Mouse (Mus musculus): Measurements from ENCODE around the gene Tfe3. TPM values are rescaled to one million over a fixed set of nuclear protein-coding genes. Genes with fewer than 3 reads are reported as not detected.

Gene Tfe3
- polyA plus RNA-seq, 1 experiment from 2014 or later, result 27.9 TPM

DNA sequence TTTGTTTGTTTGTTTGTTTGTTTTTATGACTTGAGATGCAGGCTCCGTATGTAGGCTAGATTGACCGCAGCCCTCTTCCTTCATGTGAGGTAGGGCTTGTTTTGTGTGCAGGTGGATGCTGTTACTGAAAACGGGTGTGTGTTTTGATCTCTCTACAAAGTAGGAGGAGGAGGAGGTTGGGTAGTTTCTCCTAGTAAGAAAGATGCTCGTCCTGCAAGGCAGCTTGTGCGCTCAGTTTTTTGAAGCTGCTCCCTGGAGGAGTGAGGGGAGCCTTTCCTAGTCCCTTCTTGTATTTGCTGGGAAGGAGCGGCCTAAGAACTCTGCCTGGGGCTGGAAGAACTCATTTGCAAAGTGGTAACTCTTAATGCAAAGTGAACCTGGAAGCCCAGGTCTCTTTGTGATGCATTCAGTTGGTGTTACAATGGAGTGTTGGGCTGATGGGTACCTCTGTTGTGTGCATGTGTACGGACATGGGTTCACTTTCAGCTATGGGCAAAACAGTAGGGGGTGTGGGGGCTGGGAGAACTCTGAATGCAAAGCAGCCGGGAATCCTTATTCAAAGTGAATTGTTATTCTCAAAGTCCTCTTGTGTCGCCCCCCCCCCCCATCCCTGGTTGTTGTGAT, 2.4 kb downstream of the Tfe3 start:
- H3K27ac ChIP-seq (replicated peaks), result peak overlapping the region; percentile 28; the same call in 1 of the 2 replicates
- H3K27me3 ChIP-seq (ENCODE audit: low read depth, poor library complexity, severe bottlenecking), result no peaks in the 10 kb centered on the region
- H3K4me1 ChIP-seq, result peaks cover 28% of the 10 kb centered on the region
- 13% methylated on average over 9 of the region's 9 CpGs for WGBS
- peaks cover 22% of the 10 kb centered on the region for H3K9me3 ChIP-seq (replicated peaks)
- no peak for DNase-seq (ENCODE audit: low spot score)
- peak overlapping the region; percentile 75 for H3K4me3 ChIP-seq
- H3K36me3 ChIP-seq, result peaks cover 39% of the 10 kb centered on the region

DNA sequence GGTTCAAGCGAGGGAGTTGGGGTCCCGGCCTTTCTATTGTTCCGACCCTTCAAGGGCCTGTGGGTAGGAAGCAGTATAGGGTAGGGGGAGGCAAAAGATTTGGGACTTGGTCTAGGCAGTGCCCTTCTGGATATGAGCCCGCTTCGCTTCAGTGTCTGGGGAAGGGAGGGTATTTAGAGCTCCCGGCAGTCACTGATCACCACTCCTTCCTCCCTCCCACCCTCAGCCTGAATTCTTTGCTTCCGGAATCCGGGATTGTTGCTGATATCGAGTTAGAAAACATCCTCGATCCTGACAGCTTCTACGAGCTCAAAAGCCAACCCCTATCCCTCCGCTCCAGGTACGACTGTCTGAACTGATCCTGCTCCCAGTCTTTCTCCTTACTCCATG, 2.9 kb downstream of the Tfe3 start:
- peaks cover 22% of the 10 kb centered on the region for H3K9me3 ChIP-seq (replicated peaks)
- no peaks in the 10 kb centered on the region for H3K27me3 ChIP-seq (ENCODE audit: low read depth, poor library complexity, severe bottlenecking)
- H3K27ac ChIP-seq (replicated peaks), result peak overlapping the region; percentile 28; the same call in 1 of the 2 replicates
- H3K4me1 ChIP-seq, result peaks cover 28% of the 10 kb centered on the region
- H3K36me3 ChIP-seq, result peaks cover 44% of the 10 kb centered on the region
- 28% methylated on average over 11 of the region's 13 CpGs for WGBS
- H3K4me3 ChIP-seq, result peak overlapping the region; percentile 75
- no peak for DNase-seq (ENCODE audit: low spot score)

DNA sequence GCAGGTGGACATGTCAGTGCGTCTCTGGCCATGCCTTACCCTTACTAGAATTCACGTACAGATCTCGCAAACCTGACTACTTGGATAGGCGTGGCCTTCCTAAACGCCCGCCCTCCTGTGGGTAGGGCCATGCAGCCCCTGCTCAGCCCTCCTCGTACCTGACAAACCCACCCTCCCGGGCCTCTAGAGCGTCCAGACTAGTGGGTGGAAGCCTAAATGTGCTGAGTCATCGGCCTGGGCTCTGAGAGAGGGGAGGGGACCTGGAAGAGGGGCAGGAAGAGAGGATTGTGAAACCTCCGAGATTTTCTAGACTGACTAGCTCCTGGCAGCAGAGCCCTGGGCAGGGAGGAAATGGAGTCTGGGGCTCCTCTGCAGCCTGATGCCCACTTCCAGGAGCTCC, 3.4 kb downstream of the Tfe3 start:
- peak; percentile 19 for DNase-seq (ENCODE audit: low spot score)
- Histone ChIP-seq H3K9me3 (replicated peaks) (peaks cover 22% of the 10 kb centered on the region), H3K4me1 (peaks cover 28% of the 10 kb centered on the region), H3K27ac (replicated peaks) (peak overlapping the region; percentile 28; the same call in 1 of the 2 replicates), H3K4me3 (peak overlapping the region; percentile 75), H3K36me3 (peaks cover 49% of the 10 kb centered on the region), H3K27me3 (ENCODE audit: low read depth, poor library complexity, severe bottlenecking) (no peaks in the 10 kb centered on the region)
- 22% methylated on average over 11 of the region's 11 CpGs for WGBS

DNA sequence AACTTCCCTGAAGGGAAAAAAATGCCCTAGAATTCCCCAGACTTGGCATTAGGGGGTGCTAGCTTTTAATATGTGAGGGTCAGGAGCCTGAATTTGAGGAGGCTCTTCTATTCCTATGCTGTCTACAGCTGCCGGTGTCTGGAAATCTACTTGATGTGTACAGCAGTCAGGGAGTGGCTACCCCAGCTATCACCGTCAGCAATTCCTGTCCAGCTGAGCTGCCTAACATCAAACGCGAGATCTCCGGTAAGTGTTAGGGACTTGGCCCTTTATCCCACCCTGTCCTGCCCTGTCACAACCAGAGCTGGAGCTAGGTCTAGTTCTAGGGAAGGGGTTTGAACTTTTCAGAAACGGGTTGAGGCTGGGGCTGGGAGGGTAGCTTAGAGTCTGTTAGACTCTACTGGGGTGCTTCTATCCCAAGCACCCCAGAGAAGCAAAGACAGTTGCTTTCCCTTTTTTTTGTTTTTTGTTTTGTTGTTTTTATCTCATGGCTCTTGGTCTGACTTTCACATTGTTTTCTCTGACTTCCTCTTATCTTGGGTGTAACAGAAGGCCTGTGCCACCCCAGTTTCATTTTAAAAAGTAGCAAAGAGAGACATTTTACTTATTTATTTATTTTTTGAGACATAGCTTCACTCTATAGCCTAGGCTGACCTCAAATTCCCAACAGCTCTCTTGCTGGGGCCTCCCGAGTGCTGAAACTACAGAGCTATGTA, 7.1 kb downstream of the Tfe3 start:
- WGBS, result 88% methylated on average over 7 of the region's 7 CpGs

DNA sequence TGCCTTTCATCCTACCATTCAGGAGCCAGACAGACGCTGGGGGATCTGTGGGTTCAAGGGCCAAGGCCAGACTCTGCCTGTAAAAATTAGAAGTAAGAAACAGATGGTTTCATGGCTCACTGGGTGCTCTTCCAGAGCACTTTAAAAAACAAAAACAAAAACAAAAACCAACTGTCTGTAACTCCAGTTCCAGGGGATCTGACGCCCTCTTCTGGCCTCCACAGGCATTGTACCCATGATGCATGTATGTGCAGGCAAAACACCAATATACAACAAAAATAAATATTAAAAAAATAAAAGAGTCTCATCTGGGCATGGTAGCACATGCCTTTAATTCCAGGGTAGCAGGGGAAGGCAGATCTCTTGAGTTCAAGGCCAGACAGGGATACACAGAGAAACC, 10.4 kb downstream of the Tfe3 start:
- Histone ChIP-seq H3K27ac (replicated peaks) (no peak overlapping the region), H3K27me3 (ENCODE audit: low read depth, poor library complexity, severe bottlenecking) (no peaks in the 10 kb centered on the region), H3K9me3 (replicated peaks) (peaks cover 6% of the 10 kb centered on the region; the same call in 1 of the 2 replicates), H3K4me3 (no peak overlapping the region), H3K4me1 (no peaks in the 10 kb centered on the region), H3K36me3 (peaks cover 63% of the 10 kb centered on the region)
- 55% methylated on average over 2 of the region's 2 CpGs for WGBS
- no peak for DNase-seq (ENCODE audit: low spot score)

More for the DNA sequence above, 7.1 kb downstream of the Tfe3 start:
- H3K9me3 ChIP-seq (replicated peaks), result peaks cover 15% of the 10 kb centered on the region
- no peak overlapping the region for H3K4me3 ChIP-seq
- no peaks in the 10 kb centered on the region for H3K27me3 ChIP-seq (ENCODE audit: low read depth, poor library complexity, severe bottlenecking)
- H3K36me3 ChIP-seq, result peaks cover 80% of the 10 kb centered on the region
- H3K4me1 ChIP-seq, result peaks cover 16% of the 10 kb centered on the region
- no peak for DNase-seq (ENCODE audit: low spot score)
- no peak overlapping the region for H3K27ac ChIP-seq (replicated peaks)

DNA sequence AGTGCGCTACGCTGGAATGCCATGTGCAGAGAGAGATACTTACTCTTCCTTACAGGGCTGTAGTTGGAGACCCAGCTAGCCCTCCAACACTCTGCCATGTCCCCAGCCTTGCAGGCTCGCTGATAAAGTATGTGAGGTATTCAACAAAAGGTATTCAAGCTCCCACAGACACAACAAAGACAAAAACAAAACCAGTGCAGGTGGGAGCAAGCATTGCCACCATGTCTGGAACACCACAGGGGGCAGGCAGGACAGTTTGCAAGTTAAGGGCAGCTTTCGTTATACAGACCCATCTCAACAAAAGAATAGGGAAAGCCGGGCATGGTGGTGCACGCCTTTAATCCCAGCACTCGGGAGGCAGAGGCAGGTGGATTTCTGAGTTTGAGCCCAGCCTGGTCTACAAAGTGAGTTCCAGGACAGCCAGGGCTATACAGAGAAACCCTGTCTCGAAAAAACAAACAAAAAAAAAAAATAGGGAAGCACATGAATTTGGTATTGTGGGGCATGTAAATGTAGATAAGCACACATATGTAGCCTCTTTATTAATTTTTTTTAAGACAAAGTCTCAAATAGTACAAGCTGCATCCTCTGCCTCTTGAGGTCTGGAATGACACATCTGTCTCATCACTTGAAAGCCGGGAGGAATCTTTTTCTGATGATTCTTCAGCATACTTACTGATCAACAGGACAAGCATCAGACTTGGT, 13.3 kb downstream of the Tfe3 start:
- WGBS, result 80% methylated on average over 9 of the region's 9 CpGs
- H3K4me3 ChIP-seq, result no peak overlapping the region
- no peak overlapping the region for H3K27ac ChIP-seq (replicated peaks)
- no peaks in the 10 kb centered on the region for H3K4me1 ChIP-seq
- no peak for DNase-seq (ENCODE audit: low spot score)
- peaks cover 6% of the 10 kb centered on the region; the same call in 1 of the 2 replicates for H3K9me3 ChIP-seq (replicated peaks)
- H3K36me3 ChIP-seq, result peaks cover 34% of the 10 kb centered on the region
- H3K27me3 ChIP-seq (ENCODE audit: low read depth, poor library complexity, severe bottlenecking), result no peaks in the 10 kb centered on the region

DNA sequence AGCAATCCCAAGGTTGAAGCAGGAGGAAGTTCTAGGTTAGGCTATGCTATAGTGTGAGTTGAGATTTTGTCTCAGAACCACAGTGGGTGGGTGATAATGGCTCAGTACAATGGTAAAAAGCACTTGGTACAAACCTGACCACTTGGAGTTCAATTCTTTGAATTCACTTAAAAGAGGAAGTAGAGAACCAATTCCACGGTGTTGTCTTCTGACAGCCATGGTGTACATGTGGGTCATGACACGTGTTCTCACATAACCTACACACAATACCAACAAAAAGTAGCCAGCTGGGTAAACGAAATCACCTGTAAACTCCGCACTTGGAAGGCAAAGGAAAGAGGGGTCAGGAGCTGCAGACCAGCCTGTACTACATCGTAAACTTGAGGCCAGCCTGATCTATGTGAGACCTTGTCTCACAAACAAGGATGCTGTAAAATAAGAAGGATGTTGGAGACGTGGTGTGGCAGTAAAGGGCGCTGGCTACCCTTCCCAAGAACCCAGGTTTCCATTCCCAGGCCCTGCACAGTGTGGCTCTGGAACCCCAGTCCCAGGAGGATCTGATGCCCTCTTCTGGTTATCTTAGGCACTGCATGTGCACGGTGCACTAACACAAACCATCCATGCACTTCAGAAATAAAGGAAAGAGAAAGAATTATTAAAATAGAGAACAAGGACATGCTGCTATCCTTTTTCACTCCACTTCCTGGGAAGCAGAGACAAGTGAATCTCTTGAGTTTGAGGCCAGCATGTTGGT, 14.1 kb downstream of the Tfe3 start:
- H3K27me3 ChIP-seq (ENCODE audit: low read depth, poor library complexity, severe bottlenecking), result no peaks in the 10 kb centered on the region
- WGBS, result 47% methylated on average over 8 of the region's 8 CpGs
- peak; percentile 51 for DNase-seq (ENCODE audit: low spot score)
- peaks cover 6% of the 10 kb centered on the region; the same call in 1 of the 2 replicates for H3K9me3 ChIP-seq (replicated peaks)
- no peaks in the 10 kb centered on the region for H3K4me1 ChIP-seq
- no peak overlapping the region for H3K27ac ChIP-seq (replicated peaks)
- H3K36me3 ChIP-seq, result peaks cover 25% of the 10 kb centered on the region
- no peak overlapping the region for H3K4me3 ChIP-seq

DNA sequence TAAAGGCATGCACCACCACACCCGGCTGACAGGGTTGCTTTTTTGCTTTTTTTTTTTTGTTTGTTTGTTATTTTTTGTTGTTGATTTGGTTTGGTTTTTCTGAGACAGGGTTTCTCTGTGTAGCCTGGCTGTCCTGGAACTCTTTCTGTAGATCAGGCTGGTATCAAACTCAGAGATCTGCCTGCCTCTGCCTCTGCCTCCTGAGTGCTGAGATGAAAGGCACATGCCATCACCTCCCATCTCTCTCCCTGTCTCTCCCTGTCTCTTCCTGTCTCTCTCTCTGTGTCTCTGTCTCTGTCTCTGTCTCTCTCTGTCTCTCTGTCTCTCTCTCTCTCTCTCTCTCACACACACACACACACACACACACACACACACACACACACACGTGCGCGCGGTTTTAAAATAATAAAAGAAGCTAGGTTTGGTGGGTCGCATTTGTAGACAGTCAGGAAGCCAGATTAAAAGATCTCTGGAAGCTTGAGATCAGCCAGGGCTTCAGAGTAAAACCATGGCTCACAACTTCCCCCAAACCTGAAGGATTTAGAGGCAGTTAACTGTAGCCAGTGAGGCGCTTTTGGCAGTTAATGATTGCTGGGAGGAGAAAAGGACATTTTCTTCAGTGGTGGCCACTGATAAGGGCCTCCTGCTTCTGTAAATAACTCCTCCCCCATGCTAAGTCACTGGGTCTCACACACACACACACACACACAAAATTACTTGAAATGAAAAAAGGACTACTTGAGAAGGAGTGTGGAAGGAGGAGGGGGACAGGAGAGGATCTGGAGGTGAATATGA, 16.3 kb downstream of the Tfe3 start:
- no peak for DNase-seq (ENCODE audit: low spot score)
- Histone ChIP-seq H3K36me3 (peaks cover 10% of the 10 kb centered on the region), H3K27me3 (ENCODE audit: low read depth, poor library complexity, severe bottlenecking) (no peaks in the 10 kb centered on the region), H3K9me3 (replicated peaks) (0 out of 2 replicates have a peak, but pooled peaks cover 5% of the 10 kb centered on the region), H3K4me1 (no peaks in the 10 kb centered on the region), H3K4me3 (no peak overlapping the region), H3K27ac (replicated peaks) (no peak overlapping the region)
- 69% methylated on average over 7 of the region's 7 CpGs for WGBS

DNA sequence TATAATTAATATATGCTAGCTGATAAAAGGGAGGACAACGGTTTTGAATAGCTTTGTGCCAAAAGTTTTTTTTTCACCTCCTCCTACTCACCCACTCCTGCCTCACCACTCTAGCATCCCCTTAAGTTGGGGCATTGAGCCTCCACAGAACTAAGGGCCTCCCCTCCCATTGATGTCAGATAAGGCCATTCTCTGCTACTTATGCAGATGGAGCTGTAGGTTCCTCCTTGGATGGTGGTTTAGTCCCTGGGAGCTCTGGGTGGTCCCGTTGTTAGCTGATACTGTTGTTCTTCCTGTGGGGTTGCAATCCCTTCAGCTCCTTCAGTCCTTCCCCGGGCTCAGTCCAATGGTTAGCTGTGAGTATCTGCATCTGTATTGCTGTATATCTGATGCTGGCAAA, 16.9 kb downstream of the Tfe3 start:
- no peaks in the 10 kb centered on the region for H3K27me3 ChIP-seq (ENCODE audit: low read depth, poor library complexity, severe bottlenecking)
- WGBS, result 21% methylated on average over 3 of the region's 3 CpGs
- no peak for DNase-seq (ENCODE audit: low spot score)

DNA sequence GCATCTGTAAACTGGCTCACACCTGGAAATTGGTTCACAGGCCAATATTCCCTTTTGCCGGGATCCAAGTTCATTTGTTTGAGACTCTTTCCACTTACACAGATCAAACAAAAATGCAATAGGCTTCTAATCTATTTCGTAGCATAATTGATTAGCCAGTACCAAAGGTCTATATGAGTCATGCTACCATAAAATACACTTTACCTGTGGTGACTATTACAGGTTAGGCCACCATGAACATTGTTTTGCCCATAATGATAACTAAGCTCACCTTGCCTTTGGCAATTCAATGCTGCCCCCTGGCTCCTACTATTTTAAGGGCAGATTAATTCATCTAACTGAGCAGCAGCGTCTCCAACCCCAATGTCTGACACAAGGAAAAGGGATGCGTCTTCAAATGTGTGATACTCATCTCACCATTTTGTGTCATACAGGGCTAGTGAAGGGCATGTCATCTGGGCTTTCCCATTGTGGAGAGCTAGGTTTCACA, 20.3 kb downstream of the Tfe3 start:
- 80% methylated on average over 4 of the region's 4 CpGs for WGBS
- no peaks in the 10 kb centered on the region for H3K36me3 ChIP-seq
- H3K4me3 ChIP-seq, result no peak overlapping the region
- no peaks in the 10 kb centered on the region for H3K27me3 ChIP-seq (ENCODE audit: low read depth, poor library complexity, severe bottlenecking)
- H3K27ac ChIP-seq (replicated peaks), result no peak overlapping the region
- no peaks in the 10 kb centered on the region for H3K4me1 ChIP-seq
- no peak for DNase-seq (ENCODE audit: low spot score)
- H3K9me3 ChIP-seq (replicated peaks), result no peaks in the 10 kb centered on the region

More for the DNA sequence above, 16.9 kb downstream of the Tfe3 start:
- H3K4me1 ChIP-seq, result no peaks in the 10 kb centered on the region
- no peak overlapping the region for H3K4me3 ChIP-seq
- 0 out of 2 replicates have a peak, but pooled peaks cover 3% of the 10 kb centered on the region for H3K9me3 ChIP-seq (replicated peaks)
- no peak overlapping the region for H3K27ac ChIP-seq (replicated peaks)
- H3K36me3 ChIP-seq, result peaks cover 4% of the 10 kb centered on the region; the same call in 1 of the 2 replicates

DNA sequence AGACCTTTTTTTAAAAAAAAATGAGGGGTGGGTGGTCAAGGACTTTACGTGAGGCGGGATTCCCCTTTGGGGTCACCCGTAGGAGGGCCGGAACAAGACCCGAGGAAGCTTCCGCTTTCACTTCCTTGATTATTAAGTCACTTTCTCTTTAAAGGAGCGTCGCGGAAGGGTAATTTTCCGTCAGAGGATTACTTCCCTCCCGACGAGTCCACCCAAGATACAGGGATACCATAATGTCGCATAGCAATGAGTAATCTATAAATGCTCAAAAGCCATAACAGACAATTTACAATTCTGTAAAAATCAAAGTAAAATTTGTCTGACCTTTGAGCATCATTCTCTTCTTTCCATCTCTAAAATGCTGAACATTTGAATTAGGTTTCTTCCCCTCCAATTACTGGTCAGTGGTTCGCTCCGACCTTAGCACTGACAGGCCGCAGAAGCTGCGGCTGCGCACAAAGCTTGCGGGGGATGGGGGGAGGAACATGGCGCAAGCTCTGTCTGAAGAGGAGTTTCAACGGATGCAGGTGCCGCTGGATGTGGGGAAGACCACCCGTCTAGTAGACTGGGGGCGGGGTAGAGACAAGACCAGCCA, 27.3 kb downstream of the Tfe3 start, which contains the start of gene Gripap1:
Gripap1 (plus strand) TSS at position 224 of the 595 bp plus-strand sequence.
- peaks cover 5% of the 10 kb centered on the region for H3K4me1 ChIP-seq
- 16% methylated on average over 24 of the region's 24 CpGs for WGBS
- H3K27me3 ChIP-seq (ENCODE audit: low read depth, poor library complexity, severe bottlenecking), result no peaks in the 10 kb centered on the region
- H3K9me3 ChIP-seq (replicated peaks), result no peaks in the 10 kb centered on the region
- DNase-seq (ENCODE audit: low spot score), result peak; percentile 66
- peak within 1 kb of the TSS; percentile 62 for H3K4me3 ChIP-seq
- no peaks in the 10 kb centered on the region for H3K36me3 ChIP-seq
- H3K27ac ChIP-seq (replicated peaks), result peak within 1 kb of the TSS; percentile 87
